Mouse (Mus musculus) layer of hippocampus, postnatal 25 days (tissue): ENCODE data around the gene Nbr1. TPM values are rescaled to one million over a fixed set of nuclear protein-coding genes. Genes with fewer than 3 reads are reported as not detected.

Experiments used
- DNase-seq, 2 experiments: peaks; one replicate each; pipeline ENCODE4 v3.0.0; 2022; ENCODE audit warnings: mixed read lengths in 2 of 2, low spot score in 1 of 2; ENCODE audit errors: extremely low spot score in 1 of 2
- total RNA-seq, 2 experiments: library from RNA; stranded (reverse); gene quantifications; 2 replicates each; pipeline ENCODE4 v1.2.3; 2021

The Nbr1 gene
- 100 to 1,000 TPM; 128 to 142 TPM for total RNA-seq

DNA sequence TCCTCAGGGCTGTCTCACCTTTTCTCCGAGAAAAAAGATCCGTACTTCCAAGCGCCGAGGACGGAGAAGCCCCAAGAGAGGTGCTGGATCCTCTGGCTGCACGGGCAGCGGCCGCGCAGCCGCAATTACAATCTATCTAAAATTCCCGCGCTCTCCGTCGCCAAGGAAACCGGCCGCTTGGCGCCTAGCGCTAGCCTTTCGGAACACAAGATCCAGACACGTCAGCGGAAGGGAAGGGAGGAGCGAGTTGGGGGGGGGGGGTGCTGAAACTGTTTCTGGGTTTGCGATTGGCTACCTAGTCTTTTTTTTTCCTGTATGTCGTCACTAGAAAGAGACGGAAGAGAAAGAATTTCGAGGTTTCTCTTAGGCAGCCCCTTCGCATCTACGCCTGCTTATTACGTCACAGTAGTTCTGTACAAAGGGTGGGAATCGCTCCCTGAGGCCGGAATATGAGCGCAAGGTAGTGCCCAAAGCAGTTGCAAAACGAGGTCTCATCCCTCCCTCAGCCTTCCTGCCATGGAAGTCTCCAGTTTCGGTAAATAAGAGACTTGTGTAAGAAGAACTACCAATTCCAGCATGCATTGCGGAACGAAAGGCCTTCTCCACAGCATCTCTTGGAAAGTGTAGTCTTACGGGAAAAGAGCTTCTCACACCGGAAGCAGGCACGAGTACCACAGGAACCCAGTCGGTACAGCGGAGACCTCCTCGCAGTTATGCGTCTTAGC, at the start of gene Nbr1, which contains the start of gene Brca1:
Nbr1 (plus strand) TSS at position 399 of the 725 bp plus-strand sequence.
Brca1 (minus strand) TSS at position 205 of the 725 bp plus-strand sequence.
- peak; percentile 69 to 76 for DNase-seq

GRCm38 (mm10) chr11:101506269-101506780, 45.6 kb upstream of the Nbr1 start:
- no peak for DNase-seq

DNA sequence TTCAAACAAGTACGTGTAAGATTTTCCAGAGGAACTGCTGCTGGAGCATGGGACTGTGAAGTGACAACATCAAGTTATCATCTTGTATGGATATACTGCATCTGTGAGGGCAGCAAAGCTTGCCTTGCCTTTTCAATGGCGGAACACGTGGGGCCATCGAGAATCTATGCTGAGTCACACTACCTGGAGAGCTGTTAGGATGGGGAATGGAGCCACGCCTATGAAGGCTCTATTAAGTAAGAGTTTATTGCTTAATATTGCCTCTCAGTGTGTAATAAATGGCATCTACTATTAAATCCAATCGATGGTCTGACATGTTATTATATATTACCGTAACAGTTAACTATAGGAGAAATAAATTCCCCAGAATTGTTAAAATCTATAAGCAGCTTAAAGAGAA, 44.9 kb upstream of the Nbr1 start:
- DNase-seq, result no peak

- peak in 1 of 2 experiments; percentile 11 for DNase-seq
These were observed 33.0 kb upstream of the Nbr1 start for GRCm38 (mm10) chr11:101518937-101519336.

DNA sequence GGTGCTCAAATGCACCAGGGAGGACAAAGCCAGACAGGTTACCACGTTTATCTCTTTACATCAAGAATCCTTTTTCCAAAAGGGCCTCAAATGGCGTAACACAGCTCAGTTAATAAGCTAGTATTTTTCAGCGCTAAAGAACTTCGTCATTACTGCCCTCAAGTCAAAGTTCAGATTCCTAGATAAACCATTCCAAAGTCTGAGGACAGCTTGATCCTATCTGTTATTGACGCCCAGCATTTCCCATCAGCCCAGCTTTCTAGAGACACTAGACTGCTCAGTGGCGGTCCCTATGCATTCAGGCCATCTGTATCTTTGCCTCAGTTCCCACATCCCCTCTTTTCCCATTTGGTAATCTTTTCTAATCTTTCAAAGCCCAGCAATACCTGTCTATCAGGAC, 32.6 kb upstream of the Nbr1 start:
- no peak for DNase-seq

DNA sequence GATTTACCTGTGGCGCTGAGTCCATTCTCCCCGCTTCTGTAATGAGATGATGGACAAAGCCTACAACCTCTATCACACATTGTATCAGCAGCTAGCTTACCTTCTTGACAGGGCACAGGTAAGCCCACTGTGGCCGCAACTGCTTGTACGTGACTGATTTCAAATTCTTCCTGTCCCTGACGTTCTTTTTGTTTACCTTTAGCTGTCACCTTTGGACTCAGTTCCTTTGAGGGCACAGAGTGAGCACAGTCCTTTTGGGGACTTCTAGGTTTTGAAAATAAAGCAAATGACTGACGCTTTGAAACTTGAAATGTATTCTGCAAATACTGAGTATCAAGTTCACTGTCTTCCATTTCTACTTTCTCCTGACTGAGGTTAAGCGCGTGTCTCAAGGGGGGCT, 27.5 kb upstream of the Nbr1 start:
- DNase-seq, result no peak

GRCm38 (mm10) chr11:101525056-101525455, 26.9 kb upstream of the Nbr1 start:
- DNase-seq, result no peak

DNA sequence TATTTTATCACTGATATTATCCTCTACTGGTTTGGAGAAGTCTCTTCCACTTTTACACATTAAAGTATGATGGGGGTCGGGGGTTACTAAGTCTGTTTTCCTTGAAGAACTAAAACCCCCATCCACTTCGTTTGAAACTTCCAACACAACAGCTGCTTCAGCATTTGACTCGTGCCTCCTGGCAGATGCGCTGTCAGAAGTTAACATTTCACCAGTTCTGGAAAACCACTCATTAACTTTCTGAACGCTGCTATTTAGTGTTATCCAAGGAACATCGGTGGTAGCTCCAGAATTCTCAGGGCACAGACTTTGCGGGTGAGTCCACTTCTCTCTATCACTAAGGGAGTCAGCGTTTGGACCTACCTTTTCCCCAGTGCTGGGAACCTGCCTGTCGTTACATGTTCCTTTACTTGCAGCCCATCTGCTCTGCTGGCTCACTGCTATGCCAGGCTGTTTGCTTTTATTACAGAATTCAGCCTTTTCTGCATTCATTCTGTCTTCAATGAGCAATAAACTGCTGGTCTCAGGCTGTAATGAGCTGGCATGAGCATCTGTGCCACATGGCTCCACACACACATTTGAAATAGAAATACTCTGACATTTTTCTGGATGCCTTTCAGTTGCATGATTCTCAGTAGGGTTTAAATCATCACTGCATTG, 25.9 kb upstream of the Nbr1 start:
- peak; percentile 33 for DNase-seq

GRCm38 (mm10) chr11:101526686-101527085, 25.3 kb upstream of the Nbr1 start:
- DNase-seq, result no peak

DNA sequence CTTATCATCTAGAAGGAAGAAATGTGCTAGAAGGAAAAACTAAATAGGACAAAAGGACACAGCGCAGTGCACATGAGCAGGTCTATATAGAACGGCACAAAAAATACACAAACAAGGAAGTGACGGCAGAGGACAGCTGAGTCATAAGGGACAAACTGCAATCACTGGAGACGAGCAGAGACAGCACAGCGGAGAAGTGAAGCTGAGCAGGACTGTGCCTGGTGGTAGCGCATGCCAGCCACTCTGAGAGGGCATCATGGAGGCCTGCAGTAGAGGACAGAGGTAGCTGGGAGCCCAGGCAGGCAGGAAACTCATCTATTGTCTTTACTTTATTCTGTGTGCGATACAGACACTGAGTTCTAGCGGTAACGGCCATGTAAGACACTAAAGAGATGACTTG, 8.4 kb upstream of the Nbr1 start:
- DNase-seq, result no peak

- DNase-seq, result no peak
These were observed 7.8 kb upstream of the Nbr1 start for GRCm38 (mm10) chr11:101544132-101544531.

DNA sequence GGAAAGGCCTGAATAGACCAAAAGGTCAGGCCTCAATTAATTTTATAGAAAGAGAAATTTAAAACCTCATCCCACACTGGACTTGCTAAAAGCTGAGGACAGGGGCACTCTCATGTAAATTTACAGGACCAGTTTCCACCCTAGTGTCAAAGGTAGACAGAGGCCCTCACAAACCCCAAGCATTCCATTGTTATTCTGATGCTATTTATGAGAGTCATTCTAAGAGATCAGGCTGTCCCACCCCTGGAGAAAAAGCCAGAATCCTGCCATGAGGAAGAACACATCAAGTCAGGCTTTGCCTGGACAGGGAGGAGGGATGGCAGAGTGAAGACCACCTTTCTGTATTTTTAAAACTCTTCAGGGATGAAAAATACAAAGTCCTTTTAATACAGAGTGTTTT, 3.4 kb upstream of the Nbr1 start:
- no peak for DNase-seq

DNA sequence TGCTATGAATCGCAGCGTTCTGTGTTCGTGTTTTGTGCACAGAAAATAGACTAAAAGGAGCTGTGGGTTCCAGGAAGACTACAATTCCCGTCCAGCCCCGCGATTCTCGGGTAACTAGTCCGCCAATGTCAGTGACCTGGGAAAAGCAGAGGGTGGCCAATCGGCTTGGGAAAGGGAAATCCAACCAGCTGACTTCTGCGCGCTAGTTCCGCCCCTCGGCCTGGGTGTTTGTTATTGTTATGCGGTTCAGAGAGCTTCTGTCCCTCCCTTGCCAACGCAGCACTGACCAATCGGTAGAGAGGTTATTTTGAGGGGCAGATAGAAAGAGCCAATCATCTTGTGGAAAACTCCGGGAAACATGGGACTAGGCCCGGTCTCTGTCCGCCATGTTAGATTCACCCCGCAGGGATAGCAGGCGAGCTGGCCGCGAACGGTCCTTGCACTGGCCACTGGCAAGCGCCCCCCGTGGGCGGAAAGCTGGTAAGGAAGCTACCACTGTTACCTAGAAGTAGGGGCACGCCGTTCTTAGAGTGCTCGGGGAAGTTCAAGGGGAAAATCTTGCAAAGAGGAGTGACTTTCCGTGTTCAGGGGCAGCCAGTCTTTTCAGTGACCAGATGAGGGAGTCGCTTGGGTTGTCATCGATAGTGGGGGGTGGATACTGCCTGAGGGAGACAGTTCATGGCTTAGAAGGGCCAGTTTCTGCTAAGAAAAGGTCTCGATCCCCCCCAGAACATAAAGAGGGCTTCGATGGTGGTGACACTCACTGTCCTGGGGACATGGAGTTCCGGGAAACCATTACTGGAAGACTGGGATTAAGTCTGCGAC, 739 bp downstream of the Nbr1 start:
- DNase-seq, result peak; percentile 76 to 86

GRCm38 (mm10) chr11:101553354-101553930, 1.5 kb downstream of the Nbr1 start:
- DNase-seq, result no peak

GRCm38 (mm10) chr11:101556541-101556940, 4.6 kb downstream of the Nbr1 start:
- DNase-seq, result no peak

- DNase-seq, result no peak
These were observed 5.0 kb downstream of the Nbr1 start for GRCm38 (mm10) chr11:101556954-101557353.

GRCm38 (mm10) chr11:101562391-101562790, 10.4 kb downstream of the Nbr1 start:
- DNase-seq, result peak in 1 of 2 experiments; percentile 31

- DNase-seq, result no peak
These were observed 16.5 kb downstream of the Nbr1 start for GRCm38 (mm10) chr11:101568421-101568820.

GRCm38 (mm10) chr11:101576116-101576515, 24.2 kb downstream of the Nbr1 start:
- DNase-seq, result no peak

DNA sequence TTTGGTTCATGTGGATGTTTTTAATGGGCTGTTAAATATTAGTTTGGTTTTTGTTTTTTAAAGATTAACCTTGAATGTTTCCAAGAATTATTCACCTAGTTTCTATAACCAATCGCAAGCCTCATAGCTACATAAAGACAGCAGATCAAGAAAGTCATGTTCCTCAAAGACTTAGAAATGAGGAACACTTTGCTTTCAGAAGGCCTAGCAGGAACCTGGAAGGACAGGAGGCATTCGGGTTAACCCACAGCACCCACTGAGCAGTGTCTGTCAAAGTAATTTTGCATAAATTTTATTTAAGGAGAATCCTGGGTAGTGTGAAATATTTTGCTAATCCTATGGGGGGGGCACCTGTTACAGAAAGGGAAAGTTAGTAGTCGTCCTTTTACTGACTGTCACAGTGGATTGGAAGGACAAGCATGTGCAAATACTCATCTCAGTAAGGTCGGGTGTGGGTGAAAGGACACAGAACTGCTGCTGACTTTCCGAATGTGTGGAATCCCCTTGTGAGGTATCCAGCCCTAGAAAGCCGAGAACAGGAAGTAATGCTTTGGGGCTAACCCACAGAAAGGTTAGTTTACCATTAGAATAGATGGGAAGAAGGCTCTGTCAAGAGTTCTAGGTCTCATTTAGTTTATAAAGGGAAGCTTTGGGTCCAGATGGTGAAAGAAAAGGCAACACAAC, 29.3 kb downstream of the Nbr1 start:
- no peak for DNase-seq
